Mouse (Mus musculus) embryo, embryonic 9.5 days (tissue): ENCODE measurements around the gene Insr.

Experiments used
- DNase-seq: peaks from one replicate; pipeline ENCODE4 v3.0.0-alpha.2; 2017; ENCODE audit errors: extremely low spot score

The Insr gene

DNA sequence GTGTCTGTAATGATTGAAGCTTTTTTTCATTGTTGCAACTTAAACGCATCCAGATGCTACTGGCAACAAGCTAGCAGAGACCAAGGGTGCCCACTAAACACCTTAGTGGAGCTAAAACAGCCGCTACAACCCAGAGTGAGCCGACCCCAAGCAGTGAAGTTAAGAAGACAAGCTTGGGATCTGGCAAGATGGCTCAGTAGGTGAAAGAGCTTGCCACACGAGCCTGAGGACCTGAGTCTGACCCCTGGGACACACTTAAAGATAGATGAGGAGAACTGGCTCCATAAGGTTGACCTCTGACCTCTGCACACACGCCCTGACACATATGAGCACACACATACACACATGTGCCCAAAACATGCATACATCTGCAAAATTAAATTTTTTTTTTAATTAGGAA is 4.2 kb downstream of the Insr start:
- DNase-seq = no peak

DNA sequence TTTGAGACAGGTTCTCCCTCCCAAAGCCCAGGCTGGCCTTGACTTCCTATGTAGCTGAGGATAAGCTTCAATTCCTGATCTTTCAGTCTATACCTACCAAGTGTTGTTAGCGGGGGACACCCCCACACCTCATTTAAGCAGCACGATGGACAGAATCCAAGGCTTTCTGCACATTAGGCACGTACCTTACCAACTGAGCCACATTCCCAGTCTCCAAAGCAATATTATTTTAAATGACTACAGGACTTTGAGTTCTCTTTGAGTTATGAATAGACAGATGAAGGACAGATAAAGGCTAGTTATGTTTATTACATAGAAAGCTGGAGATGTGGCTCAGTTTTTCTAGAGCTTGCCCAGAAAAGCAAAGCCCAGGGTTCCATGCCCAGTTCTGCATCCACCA is 5.6 kb downstream of the Insr start:
- no peak for DNase-seq

DNA sequence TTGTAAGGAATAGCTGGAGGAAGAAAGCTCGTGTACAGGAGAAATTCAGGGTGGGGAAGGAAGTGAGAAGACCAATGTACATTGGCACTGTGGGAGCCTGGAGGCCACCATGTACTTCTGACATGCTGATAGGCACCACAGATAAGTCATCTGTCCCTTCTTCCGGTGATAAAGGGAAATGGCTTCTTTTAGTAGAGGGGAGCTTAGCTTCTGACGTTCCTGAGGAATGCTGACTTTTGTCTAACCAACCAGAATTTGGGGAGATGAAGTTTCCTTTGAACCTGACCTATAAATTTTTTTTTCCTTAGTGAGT is 12.0 kb downstream of the Insr start:
- DNase-seq = no peak

DNA sequence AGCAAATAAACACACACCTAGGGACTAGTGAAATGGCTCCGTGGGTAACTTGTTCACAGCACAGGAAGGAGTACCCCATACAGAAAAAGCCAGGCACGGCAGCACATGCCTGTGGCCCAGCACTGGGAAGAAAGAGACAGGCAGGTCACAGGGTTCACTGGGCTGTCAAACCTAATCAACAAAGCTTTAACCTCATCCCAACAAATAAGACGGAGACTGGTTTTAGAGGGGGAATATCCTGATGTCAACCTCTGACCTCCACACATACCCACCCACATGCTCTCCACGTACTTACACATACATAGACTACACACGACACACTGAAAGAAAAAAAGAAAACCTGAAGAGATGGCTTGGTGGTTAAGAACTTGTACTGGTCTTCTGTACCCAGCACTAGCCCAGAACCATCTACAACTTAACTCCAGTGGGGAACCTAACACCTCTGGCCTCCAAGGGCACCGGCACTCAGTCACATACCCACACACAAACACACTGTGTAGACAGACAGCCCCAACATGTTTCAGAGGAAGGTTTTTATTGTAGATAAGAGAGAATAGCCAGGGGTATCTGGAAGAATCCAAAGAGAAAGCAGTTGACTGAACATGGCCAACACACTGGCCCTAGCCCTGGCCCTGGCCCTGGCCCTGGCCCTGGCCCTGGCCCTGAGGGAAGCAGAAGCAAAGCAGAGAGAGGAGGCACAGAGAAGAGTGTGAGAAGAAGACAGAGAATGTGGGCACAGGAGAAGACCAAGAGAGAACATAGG is 12.6 kb downstream of the Insr start:
- DNase-seq = no peak

DNA sequence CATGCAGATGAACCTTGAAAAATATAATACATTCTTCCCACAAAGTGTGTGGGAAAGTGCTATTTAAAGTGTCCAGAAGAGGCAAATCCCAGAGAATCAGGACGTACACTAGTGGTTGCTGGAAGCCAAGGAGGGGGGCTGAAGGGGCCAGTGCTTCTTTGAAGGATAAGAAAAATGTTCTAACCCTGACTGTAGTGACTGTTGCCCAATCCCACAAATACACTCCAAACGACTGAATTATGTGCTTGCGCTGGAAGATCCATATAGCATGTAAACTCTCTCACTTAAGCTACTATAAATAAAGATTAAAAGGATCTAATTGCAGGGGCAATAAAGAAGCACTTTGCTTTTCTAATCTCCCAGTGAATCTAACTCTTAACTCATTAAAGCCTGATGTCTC is 14.2 kb downstream of the Insr start:
- no peak for DNase-seq

DNA sequence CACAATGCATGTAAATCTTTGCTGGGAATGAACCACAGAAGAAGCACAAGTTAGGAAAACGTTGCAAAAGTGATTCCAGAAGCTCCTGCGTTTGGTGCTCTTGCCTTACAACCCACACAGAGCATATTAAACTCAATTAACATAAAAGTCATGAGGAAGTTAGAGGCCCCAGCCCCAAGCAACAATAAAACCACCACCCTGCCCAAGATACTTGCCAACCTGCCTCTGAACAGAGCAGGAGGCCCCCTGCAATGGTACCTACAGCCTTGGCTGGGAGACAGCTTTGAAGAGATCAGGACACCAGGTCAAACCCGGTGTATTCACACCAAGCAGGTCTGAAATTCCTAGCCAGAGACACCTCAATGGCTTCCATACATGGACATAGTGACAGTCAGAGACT is 16.6 kb downstream of the Insr start:
- DNase-seq = no peak

DNA sequence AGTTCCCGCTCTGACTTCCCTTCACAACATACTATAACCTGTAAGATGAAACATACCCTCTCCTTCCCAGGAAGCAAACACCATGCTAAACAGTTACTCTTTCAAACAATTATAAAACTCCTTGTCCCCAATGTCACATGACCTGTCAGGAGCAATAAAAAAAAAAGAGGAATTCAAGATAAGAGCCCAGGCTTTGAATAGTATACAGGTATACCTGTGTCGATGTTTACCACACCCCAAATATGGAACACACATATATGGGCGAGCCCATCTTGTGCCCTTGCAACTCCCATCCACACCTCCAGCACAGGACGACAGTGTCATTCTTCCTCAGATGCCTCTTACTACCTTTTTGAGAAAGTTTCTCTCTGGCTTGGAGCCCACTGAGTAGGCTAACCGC is 18.3 kb downstream of the Insr start:
- DNase-seq = no peak

DNA sequence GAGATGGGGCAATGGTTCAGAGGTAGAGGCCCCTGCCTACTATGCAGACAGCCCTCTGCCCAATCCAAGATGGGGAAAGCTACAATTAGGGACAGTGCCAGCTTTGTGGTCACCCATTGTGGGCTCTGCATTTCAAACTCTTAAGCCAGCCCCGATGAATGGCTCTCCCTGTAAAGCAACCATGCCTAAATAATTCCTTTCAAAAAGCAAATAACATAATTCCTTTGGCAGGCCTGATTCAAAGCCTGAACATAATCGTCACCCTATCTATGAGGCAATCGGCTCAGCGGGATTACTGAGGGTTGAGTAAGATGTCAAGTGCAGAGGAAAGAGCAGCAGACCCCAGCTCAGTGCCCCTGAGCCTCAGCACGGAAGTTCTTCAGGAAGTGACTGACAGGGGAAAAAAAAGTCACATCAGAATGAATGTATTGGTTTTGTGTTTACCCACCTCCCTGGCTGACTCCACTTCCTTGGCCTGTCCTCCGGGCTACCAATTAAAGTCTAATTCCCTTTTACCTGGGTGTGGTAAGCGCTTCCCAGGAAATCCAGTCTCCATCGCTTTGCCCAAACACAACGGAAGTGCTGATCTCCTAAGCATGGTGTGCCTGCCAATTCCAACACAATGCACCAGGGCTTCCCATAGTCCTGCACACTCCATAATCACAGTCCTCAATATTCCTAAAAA is 19.1 kb downstream of the Insr start:
- DNase-seq = no peak

DNA sequence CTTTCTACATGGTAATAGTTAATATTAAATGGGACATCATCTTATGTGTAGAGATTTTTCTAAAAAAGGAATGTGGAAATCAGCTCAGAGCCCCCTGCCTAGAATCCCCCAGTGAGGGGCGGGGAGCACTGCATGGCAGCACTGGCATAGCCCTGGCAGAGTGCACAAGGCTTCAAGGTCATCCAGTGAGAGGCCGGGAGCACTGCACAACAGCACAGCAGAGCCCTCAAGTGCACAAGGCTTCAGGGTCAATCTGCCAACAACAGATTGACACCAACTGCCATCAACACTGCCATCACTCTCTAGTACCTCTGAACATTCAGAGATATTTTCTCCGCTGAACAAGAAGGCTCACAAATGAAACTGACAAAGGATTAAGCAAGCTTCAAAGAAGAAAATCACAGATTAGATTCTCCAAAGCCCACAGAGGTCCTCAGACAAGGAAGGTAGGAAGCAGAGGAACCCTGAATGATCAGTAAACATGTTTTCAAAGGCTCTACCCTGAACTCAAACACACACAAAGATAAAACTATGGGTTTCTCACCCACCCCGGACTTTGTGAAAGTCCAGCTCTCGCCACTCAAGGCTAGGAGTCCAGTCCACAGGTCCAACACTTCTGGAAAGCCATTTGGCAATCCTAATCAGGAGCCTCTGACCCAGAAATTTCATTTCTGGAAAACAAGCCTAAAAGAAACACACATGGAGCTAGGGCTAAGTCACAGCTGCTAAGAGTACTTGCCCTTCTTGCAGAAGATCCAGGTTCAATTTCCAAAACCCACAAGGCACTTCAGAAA is 23.1 kb downstream of the Insr start:
- no peak for DNase-seq

DNA sequence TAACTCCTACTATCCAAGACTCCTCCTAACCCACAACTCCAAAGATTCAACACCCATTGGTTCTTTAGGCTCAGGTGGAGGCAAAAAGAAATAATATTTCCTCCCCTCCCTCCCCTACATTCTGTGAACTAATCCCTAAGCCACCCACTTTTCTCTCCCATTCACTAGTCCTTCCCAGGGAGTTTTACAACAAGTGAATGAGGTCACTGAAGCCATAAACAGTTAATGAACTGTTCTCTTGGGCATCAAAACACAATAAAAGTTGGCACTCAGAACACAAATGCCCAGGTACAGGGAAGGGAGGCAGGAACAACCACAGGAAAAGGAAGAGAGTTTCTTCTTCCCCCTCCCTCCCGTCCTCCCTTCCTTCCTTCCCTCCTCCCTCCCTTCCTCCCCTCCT is 24.1 kb downstream of the Insr start:
- no peak for DNase-seq

DNA sequence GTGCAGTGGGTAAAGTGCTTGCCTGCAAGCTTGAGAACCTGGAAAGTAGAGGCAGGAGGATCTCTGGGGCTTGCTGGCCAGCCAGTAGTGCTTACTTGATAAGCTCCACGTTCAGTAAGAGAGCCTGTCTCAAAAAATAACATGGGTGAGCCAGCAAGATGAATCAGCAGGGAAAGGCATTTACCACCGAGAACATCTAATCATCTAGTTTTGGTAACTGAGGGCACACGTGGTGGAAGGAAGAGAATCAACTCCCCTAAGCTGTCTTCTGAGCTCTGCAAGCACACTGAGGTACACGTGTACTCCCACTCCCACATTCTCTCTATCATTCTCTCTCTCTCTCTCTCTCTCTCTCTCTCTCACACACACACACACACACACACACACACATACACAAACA is 26.2 kb downstream of the Insr start:
- DNase-seq = no peak

DNA sequence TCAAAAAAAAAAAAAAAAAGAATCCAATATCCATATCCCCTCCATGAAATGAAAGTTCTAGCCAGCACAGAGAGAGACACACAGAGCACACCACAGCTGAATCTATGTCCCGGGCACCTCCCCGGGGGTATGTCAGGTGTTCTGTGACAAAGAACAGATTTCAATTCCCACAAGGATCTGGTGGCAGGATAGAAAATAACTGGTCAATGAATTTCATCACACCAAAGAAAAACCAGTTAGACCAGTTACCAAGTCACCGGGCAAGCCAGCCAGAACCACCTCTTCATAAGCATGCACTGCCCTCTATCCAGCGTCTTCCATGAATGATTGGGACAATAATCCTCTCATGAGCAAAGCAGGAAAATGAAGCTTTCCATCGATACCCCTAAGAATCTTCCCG is 26.8 kb downstream of the Insr start:
- DNase-seq = no peak

DNA sequence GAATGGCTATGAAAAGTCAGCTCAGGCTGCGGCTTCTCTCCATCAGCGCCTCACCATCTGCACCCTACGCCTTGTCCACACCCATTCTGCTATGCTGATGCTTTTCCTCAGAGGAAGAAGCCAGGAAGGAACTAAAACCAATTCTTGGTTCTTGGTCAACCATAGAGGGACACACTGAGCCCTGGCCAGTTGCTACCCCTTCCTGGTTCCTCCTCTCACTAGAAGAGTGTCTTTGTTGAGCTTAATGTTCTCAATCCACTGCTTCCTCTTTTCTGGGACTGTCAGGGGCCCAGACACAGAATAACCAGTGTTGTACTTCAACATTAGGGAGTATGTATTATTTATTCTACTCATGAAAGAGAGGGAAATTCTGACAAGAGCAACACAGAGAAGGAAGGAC is 28.3 kb downstream of the Insr start:
- no peak for DNase-seq

DNA sequence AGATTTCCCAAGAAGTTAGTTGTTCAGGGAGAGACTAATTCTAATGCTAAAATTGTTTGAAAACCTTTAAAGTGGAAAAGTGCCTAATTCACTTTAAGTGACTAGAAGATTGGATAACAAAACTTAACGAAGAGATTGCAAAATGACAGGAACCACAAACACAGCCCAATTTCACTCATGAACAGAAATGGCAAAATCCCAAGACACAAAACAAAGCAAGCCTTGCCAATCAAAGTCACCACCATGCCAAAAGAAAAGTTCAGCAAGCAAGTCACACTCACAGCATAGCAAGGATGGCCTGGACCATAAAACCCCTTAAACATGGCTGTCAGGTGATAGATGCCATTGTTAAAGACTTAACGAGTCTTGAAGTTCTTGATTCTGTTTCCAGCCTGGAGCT is 29.5 kb downstream of the Insr start:
- no peak for DNase-seq

DNA sequence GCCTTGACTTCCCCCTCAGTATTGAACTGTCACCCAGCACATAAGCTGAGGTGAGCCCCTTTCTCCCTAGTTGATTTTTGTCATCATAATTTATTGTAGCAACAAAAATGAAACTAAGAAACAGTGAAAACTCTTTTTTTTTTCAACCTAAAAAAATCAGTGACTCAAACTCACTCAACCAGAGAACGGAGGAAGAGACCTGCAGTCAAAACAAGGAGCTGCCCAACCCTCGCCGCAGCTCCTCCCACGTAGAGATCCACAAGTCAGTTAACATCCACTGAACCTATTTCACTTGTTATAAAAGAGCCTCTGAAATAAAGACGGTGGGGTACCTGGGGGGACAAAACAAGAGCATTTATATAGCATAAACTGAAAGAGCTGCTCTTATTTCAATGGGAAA is 30.7 kb downstream of the Insr start:
- no peak for DNase-seq

DNA sequence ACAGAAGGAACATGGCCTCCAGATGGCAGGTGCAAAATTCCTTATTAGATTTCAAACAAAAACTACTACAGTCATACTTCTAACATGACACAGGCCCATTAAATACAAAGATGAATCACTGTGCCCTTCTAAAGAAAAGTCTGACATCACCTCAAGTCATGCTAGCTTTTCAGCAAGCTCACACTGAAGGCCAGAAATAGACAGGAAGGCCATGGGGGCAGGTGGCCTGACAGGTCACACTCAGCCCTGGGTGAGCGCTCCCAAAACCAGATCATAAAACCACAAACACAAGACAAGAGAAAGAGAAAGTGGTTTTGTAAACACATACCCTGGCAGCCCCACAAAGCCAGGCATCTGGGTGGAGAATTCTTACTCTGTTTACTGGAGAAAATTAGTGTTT is 32.3 kb downstream of the Insr start:
- DNase-seq = no peak

DNA sequence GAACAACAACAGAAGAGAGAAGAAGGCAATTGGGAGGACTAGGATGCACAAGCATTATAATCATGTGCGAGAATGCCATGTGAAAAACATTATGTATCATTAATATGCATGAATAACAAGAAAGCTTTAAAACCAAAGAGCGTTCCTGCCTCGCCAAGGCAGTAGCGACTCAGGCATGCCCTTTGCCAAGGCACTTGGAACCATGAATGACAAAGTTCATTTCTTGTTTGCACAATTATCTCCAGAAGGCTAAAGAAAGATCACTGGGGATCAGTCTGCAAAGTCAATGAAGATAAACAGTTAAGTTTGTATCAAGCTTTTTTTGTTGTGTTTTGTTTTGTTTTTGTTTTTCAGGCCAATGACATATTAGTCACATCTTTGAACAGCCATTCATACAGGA is 36.2 kb downstream of the Insr start:
- no peak for DNase-seq

DNA sequence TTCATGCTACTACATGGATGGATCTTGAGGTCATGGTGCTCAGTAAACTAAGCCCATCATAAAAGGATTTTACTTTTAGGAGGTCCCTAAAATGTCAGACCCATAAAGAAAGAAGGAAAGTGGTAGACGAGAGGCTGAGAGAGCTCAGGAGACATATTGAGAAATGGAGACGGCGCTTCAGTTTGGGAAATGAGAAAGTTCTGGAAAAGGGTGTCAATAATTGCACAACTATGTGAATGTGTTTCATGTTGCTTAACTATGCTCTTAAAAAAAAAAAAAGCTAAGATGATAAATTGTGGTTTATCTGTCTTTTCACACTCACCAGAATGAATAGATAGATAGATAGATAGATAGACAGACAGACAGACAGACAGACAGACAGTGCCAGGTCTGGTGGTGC is 38.7 kb downstream of the Insr start:
- DNase-seq = no peak

DNA sequence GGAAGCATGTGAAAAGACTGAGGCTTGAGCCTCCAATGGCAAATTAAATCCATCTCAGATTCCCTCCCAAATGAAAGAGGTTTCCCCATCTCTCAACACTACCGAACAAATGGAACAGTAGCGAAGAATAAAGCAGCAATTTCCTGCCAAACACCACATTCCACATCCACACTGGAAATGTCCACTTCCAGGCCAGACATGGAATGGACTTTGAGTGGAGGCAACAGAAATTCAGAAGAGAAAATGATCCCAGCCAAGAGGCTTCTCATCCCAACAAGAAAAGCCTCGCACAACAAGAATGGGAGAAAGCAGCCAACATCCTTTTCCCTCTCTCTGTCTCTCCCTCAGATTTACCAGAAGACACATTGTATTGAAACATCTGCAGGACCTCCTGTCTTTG is 39.8 kb downstream of the Insr start:
- no peak for DNase-seq

DNA sequence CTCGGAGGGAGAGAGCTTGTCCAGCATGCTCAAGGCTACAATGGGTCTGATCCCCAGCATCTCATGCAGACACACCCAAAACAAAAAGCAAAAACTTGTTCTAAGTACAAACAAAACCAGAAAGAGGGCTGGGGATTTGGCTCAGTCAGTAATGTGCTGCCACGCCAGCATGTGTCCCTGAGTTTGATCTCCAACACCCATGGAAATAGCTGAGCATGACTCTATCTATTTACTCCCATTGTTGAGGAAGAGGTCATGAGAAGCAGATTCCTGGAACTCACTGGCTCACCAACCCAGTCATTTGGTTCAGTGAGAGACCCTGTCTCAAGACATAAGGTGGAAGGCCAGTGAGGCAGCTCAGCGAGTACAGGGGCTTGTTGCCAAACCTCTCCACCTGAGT is 40.6 kb downstream of the Insr start:
- no peak for DNase-seq

DNA sequence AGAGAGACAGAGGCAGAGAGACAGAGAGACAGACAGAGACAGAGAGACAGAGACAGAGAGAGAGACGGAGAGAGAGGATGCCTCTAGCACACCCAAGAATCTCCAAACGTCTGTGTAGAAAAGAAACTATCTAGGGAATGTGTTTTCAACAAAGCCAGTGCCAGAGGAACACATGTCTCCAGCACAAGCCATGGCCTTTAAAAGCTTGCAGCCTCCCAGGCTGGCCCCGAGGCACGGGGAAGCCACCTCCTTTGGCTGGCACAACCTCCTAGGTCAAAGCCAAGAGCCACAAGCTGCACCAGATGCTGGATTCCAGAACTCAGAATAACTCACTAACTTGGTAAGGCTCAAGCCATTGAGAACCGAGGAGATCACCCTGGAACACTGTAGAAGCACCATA is 42.1 kb downstream of the Insr start:
- DNase-seq = no peak

DNA sequence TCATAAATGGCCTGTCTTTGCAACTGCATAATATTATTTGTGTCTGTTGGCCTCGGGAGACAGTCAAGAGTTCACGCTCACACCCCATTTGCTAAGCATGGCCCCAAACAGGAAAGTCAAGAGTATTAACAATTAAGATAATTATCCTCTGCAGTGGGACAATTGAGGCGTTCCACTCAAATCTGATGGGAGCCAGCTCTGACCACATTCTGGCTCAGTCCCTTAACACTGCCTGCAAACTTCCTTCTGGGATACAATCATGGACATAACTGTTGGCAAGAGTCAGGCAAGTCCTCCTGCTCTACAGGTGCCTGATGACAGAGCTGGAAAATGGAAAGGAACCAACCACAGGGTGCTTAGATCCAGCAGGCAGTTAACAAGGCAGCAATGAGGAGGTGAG is 43.1 kb downstream of the Insr start:
- DNase-seq = no peak

DNA sequence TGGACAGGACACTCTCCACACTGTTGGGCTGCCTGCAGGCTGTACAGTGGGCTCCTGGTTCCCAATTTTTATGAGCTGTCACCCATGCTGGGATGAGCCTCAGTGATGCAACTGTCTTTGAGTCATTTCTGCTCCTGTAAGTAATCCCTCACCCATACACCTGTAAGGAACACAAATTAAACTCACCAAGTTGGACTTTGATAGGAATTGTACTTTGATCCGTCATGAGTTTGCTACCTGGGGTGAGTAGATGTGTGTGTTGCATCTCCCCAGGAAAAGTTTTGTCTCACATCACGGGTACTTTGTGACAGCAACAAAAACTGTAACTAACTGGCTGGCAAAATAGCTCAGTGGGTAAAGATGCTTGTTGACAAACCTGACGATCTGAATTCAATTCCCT is 44.8 kb downstream of the Insr start:
- DNase-seq = no peak
